Mouse (Mus musculus): ENCODE measurements around the gene Adprh.

Gene Adprh

GRCm38 (mm10) chr16:38398266-38398665, 54.2 kb downstream of the Adprh start:
- DNase-seq (ENCODE audit: low spot score): no peak

GRCm38 (mm10) chr16:38396155-38396554, 56.3 kb downstream of the Adprh start:
- peak; percentile 41 for DNase-seq (ENCODE audit: low spot score)

GRCm38 (mm10) chr16:38395060-38395730, 57.3 kb downstream of the Adprh start:
- no peak for DNase-seq (ENCODE audit: low spot score)

GRCm38 (mm10) chr16:38394191-38394618, 58.3 kb downstream of the Adprh start:
- DNase-seq (ENCODE audit: low spot score): no peak
